Mouse (Mus musculus) CH12.LX (cell line): Measurements from ENCODE around the gene Tmem72. TPM values are rescaled to one million over a fixed set of nuclear protein-coding genes. Genes with fewer than 3 reads are reported as not detected.
A peak's percentile ranks its signal among the peaks of the same experiment; 100 is the strongest.

ENCODE experiments used
- DNase-seq: peaks from one replicate; pipeline ENCODE4 v3.0.0-alpha.2; 2013; ENCODE audit errors: extremely low read depth
- H3K27ac ChIP-seq: 2 replicates; pipeline ENCODE4 v1.5.1; 2012; ENCODE audit warnings: low read depth, mild to moderate bottlenecking, control low read depth, moderate library complexity; ENCODE audit not compliant: insufficient read depth
- H3K27me3 ChIP-seq: replicated peaks from 2 replicates; pipeline ENCODE3; 2012; ENCODE audit warnings: inconsistent platforms
- H3K36me3 ChIP-seq, 2 experiments: replicated peaks in 1 of 2; 2 replicates each; pipeline versions ENCODE3 to v1.6.1; 2012; ENCODE audit warnings: inconsistent platforms in 1 of 2, low read length in 1 of 2, mild to moderate bottlenecking in 1 of 2, mixed read lengths in 1 of 2, moderate library complexity in 1 of 2; ENCODE audit not compliant: control insufficient read depth in 1 of 2, insufficient read depth in 1 of 2
- H3K4me1 ChIP-seq, 2 experiments: 2 replicates each; pipeline ENCODE4 v1.6.1; 2012; ENCODE audit warnings: inconsistent platforms in 1 of 2, moderate library complexity in 1 of 2; ENCODE audit not compliant: insufficient read depth in 2 of 2, control insufficient read depth in 1 of 2
- H3K4me2 ChIP-seq: 2 replicates; pipeline ENCODE4 v1.6.1; 2012; ENCODE audit warnings: low read depth, mild to moderate bottlenecking, control low read depth; ENCODE audit not compliant: poor library complexity, insufficient read depth, severe bottlenecking
- H3K4me3 ChIP-seq, 3 experiments: fragments of 150-350 bp in 1 of 3; sonication (generic) in 1 of 3; replicated peaks in 1 of 3; 2 replicates each; pipeline versions ENCODE3 to v1.5.1; 2011 to 2012; ENCODE audit warnings: low read depth in 2 of 3, low read length in 2 of 3, mild to moderate bottlenecking in 2 of 3, moderate library complexity in 2 of 3, control low read depth in 1 of 3, improper control_type of control experiment in 1 of 3, inconsistent platforms in 1 of 3, mixed read lengths in 1 of 3; ENCODE audit not compliant: poor library complexity in 1 of 3
- H3K79me2 ChIP-seq: replicated peaks from 2 replicates; pipeline ENCODE4 v1.6.1; 2012; ENCODE audit warnings: mild to moderate bottlenecking, moderate library complexity; ENCODE audit not compliant: control insufficient read depth, poor library complexity, insufficient read depth, severe bottlenecking; ENCODE audit errors: extremely low read depth
- H3K9ac ChIP-seq: 2 replicates; pipeline ENCODE4 v1.6.1; 2012; ENCODE audit warnings: low read depth, mild to moderate bottlenecking, control low read depth, moderate library complexity; ENCODE audit not compliant: insufficient read depth
- H3K9me3 ChIP-seq: replicated peaks from 2 replicates; pipeline ENCODE3; 2012; ENCODE audit warnings: low read length, inconsistent platforms, mixed read lengths
- ELF1 ChIP-seq: IDR thresholded peaks from 2 replicates; pipeline ENCODE4 v1.6.1; 2014; ENCODE audit warnings: low read depth, mild to moderate bottlenecking, inconsistent platforms, low read length, improper control_type of control experiment
- HCFC1 ChIP-seq: IDR thresholded peaks from 2 replicates; pipeline ENCODE4 v1.6.1; 2012; ENCODE audit warnings: low read depth, mild to moderate bottlenecking, inconsistent platforms, low read length, improper control_type of control experiment
- IRF4 ChIP-seq: IDR thresholded peaks from 2 replicates; pipeline ENCODE4 v1.6.1; 2014; ENCODE audit warnings: low read depth, mild to moderate bottlenecking, inconsistent platforms, low read length, improper control_type of control experiment
- JUND ChIP-seq: conservative IDR thresholded peaks from 2 replicates; pipeline ENCODE4 v1.6.1; 2011; ENCODE audit warnings: low read depth, low read length, improper control_type of control experiment
- MAX ChIP-seq: IDR thresholded peaks from 2 replicates; pipeline ENCODE4 v1.6.1; 2011; ENCODE audit warnings: low read length, improper control_type of control experiment
- MAZ ChIP-seq: IDR thresholded peaks from 2 replicates; pipeline ENCODE4 v1.6.1; 2012; ENCODE audit warnings: low read depth, mild to moderate bottlenecking, inconsistent platforms, low read length, improper control_type of control experiment, moderate library complexity
- NELFE ChIP-seq: IDR thresholded peaks from 2 replicates; pipeline ENCODE4 v1.6.1; 2011; ENCODE audit warnings: low read depth, low read length, improper control_type of control experiment
- SIN3A ChIP-seq: IDR thresholded peaks from 2 replicates; pipeline ENCODE4 v1.6.1; 2012; ENCODE audit warnings: low read length, improper control_type of control experiment, inconsistent platforms
- ZC3H11A ChIP-seq: IDR thresholded peaks from 2 replicates; pipeline ENCODE4 v1.6.1; 2012; ENCODE audit warnings: low read depth, mild to moderate bottlenecking, inconsistent platforms, low read length, improper control_type of control experiment
- ZNF384 ChIP-seq: IDR thresholded peaks from 2 replicates; pipeline ENCODE4 v1.6.1; 2012; ENCODE audit warnings: low read depth, low read length, improper control_type of control experiment, inconsistent platforms
- dilution Hi-C: fragments of 300-500 bp; cut with MboI; formaldehyde crosslinking; loops from 2 replicates; pipeline ENCODE4 v1.14.3; 2020; ENCODE audit warnings: low sequenced_read_pairs; ENCODE audit not compliant: extremely low pct_unique_long_range_greater_than_20kb, extremely low pct_ligation_motif_present
- in situ Hi-C: fragments of 300-500 bp; cut with MboI; formaldehyde crosslinking; loops from 3 replicates; pipeline ENCODE4 v1.14.3; 2019; ENCODE audit warnings: low sequenced_read_pairs, low pct_ligation_motif_present, low pct_unique_long_range_greater_than_20kb, mixed read lengths
- polyA plus RNA-seq: library from polyadenylated mRNA; unstranded; fragments of >175 nt; gene quantifications from 2 replicates; pipeline ENCODE4 v1.2.1, GENCODE M21; 2012; ENCODE audit warnings: low read depth; ENCODE audit not compliant: insufficient read length
- total RNA-seq, 2 experiments: library from RNA; depleted of rRNA; stranded (reverse); fragments of 300-350 nt in 1 of 2; fragments of >200 nt in 1 of 2; gene quantifications; 2 replicates each; pipeline ENCODE4 v1.2.3; 2012 to 2014

The Tmem72 gene
- total and polyA plus RNA-seq, 3 experiments: 0.01 to 0.04 (median 0.01) TPM

GRCm38 (mm10) chr6:116666892-116667291 lies 49.8 kb downstream of the Tmem72 start:
- in situ Hi-C loops: no loop called here
- dilution Hi-C loops: no loop called here
- Histone ChIP-seq H3K79me2 (peaks cover 77% of the 10 kb centered on the region), H3K27me3 (no peaks in the 10 kb centered on the region), H3K4me1 (peaks cover 34 to 90% of the 10 kb centered on the region in 2 experiments), H3K36me3 (peaks cover 17 to 57% of the 10 kb centered on the region in 2 experiments), H3K27ac (0 out of 2 replicates have a peak overlapping the region, but pooled peaks have one; percentile 15), H3K4me3 (no peak overlapping the region), H3K9ac (no peak overlapping the region), H3K4me2 (peak overlapping the region; percentile 24; the same call in 1 of the 2 replicates), H3K9me3 (no peaks in the 10 kb centered on the region)
- no peak for DNase-seq
- TF ChIP-seq MAX: no peak
- no peak for TF ChIP-seq ELF1
- no peak for TF ChIP-seq ZNF384
- no peak for TF ChIP-seq HCFC1
- no peak for TF ChIP-seq ZC3H11A
- no peak for TF ChIP-seq MAZ
- no peak for TF ChIP-seq IRF4
- no peak for TF ChIP-seq SIN3A

DNA sequence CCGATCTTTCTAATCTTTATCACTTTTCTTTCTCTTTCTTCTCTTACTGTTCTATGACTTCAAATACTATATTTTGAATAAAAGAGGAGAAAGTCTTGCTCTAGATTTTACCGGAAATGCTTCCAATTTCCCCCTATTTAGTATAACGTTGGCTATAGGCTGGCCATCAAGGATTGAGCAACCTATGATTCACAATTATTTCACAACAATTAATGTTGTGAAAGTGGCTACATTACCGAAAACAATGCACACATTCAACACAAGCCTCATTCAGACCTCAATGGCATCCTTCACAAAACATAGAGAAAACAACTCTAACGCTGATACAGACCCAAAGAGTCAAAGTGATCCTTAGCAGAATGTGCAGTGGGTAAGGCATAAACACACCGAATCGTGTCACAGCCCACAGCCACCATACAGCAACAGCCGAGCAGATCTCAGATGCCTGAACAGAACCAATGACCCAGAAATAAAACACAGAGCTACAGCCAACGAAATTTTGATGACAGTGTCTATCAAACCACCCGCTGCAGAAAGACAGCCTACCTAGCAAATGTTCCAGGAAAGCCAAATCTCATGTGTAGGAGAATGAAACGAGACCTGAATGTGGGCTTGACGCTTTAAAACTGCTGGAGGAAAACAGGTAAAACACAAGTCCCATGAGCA lies 50.5 kb downstream of the Tmem72 start:
- Histone ChIP-seq H3K4me2 (no peak overlapping the region), H3K9ac (no peak overlapping the region), H3K36me3 (peaks cover 21 to 62% of the 10 kb centered on the region in 2 experiments), H3K9me3 (no peaks in the 10 kb centered on the region), H3K4me3 (no peak overlapping the region), H3K4me1 (peaks cover 27 to 89% of the 10 kb centered on the region in 2 experiments), H3K27me3 (no peaks in the 10 kb centered on the region), H3K27ac (no peak overlapping the region), H3K79me2 (peaks cover 76% of the 10 kb centered on the region)
- in situ Hi-C loops: no loop called here
- TF ChIP-seq ELF1: no peak
- dilution Hi-C loops: no loop called here
- no peak for DNase-seq

GRCm38 (mm10) chr6:116664830-116665229 lies 51.9 kb downstream of the Tmem72 start:
- Histone ChIP-seq H3K27ac (no peak overlapping the region; the same call in 1 of the 2 replicates), H3K9me3 (no peaks in the 10 kb centered on the region), H3K4me1 (peaks cover 26 to 77% of the 10 kb centered on the region in 2 experiments), H3K79me2 (peaks cover 62% of the 10 kb centered on the region), H3K4me3 (no peak overlapping the region), H3K9ac (no peak overlapping the region)
- DNase-seq: no peak
- TF ChIP-seq NELFE (no peak), JUND (peak; percentile 57)
- TF ChIP-seq, all 38 proteins: peak for 1
- H3K4me2 ChIP-seq: no peak overlapping the region
- dilution Hi-C loops (no loop called here), in situ Hi-C loops (no loop called here)
- H3K36me3 ChIP-seq: peaks cover 34 to 68% of the 10 kb centered on the region in 2 experiments
- no peaks in the 10 kb centered on the region for H3K27me3 ChIP-seq
